In the genomic region with DNA sequence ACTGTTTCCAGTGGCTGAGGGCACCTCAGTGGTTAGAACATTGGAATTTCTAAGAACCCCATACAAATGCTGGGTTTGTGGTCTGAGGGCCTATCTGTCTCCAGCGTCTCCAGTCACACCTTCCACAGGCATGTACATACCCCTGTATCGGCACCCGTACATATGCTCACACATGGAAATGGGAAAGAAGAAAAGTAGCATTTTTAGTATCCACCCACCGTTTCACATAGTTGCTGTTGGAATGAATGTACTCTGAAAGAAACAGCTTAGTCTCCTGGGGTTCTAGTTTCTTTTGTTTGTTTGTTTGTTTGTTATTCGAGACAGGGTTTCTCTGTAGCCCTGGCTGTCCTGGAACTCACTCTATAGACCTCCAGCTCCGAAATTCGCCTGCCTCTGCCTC, we compare ENCODE assay signal across 24 mouse cellular contexts. TPM values are rescaled to one million over a fixed set of nuclear protein-coding genes. Genes with fewer than 3 reads are reported as not detected.
DNase-seq lines count a peak whose midpoint lies in the region; ATAC-seq lines count a peak whose summit lies in the region.
"Had no signal": no experiment of that assay in that cellular context is flagged by ENCODE, and none has a peak within 500 bp of the region (broad histone marks: within the 10 kb centered on the region; RNA-seq: fewer than 3 reads in every experiment).

No protein-coding gene starts in this region.

- H3K36me3 ChIP-seq in heart, embryonic 10.5 days, result peaks cover 92% of the 10 kb centered on the region

- no peaks in the 10 kb centered on the region for H3K27me3 ChIP-seq in heart, embryonic 10.5 days (ENCODE audit: insufficient read depth, poor library complexity, severe bottlenecking)
- H3K27me3 ChIP-seq: CH12.LX, Patski had no signal

- DNase-seq in frontal cortex, postnatal 14 days (ENCODE audit: low spot score in 2 of 2), result no peak
- DNase-seq in heart, adult 11 months, result peak; percentile 22
- no peak for DNase-seq in heart, embryonic 10.5 days (ENCODE audit: low spot score)
- DNase-seq in R1 (ENCODE audit: low read depth, low spot score), result peak; percentile 54
- DNase-seq in brain, adult 2 months (ENCODE audit: low read depth, low spot score), result peak; percentile 13
- DNase-seq in cerebellum, adult 18-20 months, result no peak
- DNase-seq in spleen, postnatal 14 days (ENCODE audit: low spot score in 2 of 2), result no peak
- DNase-seq: adrenal gland, adult 2 months; adrenal gland, adult 8-10 months; adrenal gland, postnatal 10 days; adrenal gland, postnatal 14 days; adrenal gland, postnatal 25 days; adrenal gland, postnatal 36 days; B cell, adult 2 months; cerebellum, adult 11 months; cerebellum, adult 11-12 months; cerebellum, adult 2 months; cerebellum, adult 8-10 months had no signal

- peak; percentile 64 for ATAC-seq in frontal cortex, adult (ENCODE audit: low TSS enrichment)
- ATAC-seq: activated CD4-positive, CD25-positive, alpha-beta regulatory T cell, adult 4 months; CD4-positive, CD25-positive, alpha-beta regulatory T cell, adult 4 months; Patski had no signal

- H3K4me1 ChIP-seq in heart, embryonic 10.5 days, result no peaks in the 10 kb centered on the region

- 90% methylated on average over 7 of the region's 7 CpGs for WGBS in heart, embryonic 10.5 days

- no peak overlapping the region for H3K4me3 ChIP-seq in heart, embryonic 10.5 days

- H3K9me3 ChIP-seq in heart, embryonic 10.5 days, result no peaks in the 10 kb centered on the region
- H3K9me3 ChIP-seq: G1E had no signal

- H3K27ac ChIP-seq in heart, embryonic 10.5 days, result no peak overlapping the region

RNA-seq across cellular contexts. Expression of a gene that starts 9.7 kb away (rescaled TPM):
- 2.4 and 2.8 TPM in 2 replicates for polyA plus RNA-seq in heart, embryonic 10.5 days (2016; fragmentation: Nextera tagmentation; extraction: Ambion mirVana)

RNA-seq across cellular contexts. Expression of a gene that starts 25.6 kb away (rescaled TPM):
- polyA plus RNA-seq in heart, embryonic 10.5 days (2016; fragmentation: Nextera tagmentation; extraction: Ambion mirVana), result 105 and 116 TPM in 2 replicates

Comparison
In these comparisons a context has a peak if more than half of its experiments do, and no peak if none do; other contexts are left out.
1. DNase-seq: peak in heart, adult 11 months (single experiment), R1 (single experiment) and brain, adult 2 months (single experiment); none in frontal cortex, postnatal 14 days (0 of 2), heart, embryonic 10.5 days (single experiment), cerebellum, adult 18-20 months (0 of 2) and spleen, postnatal 14 days (0 of 2).